Mouse (Mus musculus) inflammation-experienced regulatory T-cells, adult 6 months (primary cell): Measurements from ENCODE around the gene Egfem1. TPM values are rescaled to one million over a fixed set of nuclear protein-coding genes. Genes with fewer than 3 reads are reported as not detected.

Source experiments
- ATAC-seq: one replicate; pipeline ENCODE4 v1.8.0; 2017
- polyA plus RNA-seq, 3 experiments: library from polyadenylated mRNA; unstranded; fragments of 100-300 nt; shearing (Covaris generic); gene quantifications; one replicate each; pipeline ENCODE4 v1.2.1; 2017

Egfem1 gene
- polyA plus RNA-seq, 3 experiments from 2014 or later, result not detected

DNA sequence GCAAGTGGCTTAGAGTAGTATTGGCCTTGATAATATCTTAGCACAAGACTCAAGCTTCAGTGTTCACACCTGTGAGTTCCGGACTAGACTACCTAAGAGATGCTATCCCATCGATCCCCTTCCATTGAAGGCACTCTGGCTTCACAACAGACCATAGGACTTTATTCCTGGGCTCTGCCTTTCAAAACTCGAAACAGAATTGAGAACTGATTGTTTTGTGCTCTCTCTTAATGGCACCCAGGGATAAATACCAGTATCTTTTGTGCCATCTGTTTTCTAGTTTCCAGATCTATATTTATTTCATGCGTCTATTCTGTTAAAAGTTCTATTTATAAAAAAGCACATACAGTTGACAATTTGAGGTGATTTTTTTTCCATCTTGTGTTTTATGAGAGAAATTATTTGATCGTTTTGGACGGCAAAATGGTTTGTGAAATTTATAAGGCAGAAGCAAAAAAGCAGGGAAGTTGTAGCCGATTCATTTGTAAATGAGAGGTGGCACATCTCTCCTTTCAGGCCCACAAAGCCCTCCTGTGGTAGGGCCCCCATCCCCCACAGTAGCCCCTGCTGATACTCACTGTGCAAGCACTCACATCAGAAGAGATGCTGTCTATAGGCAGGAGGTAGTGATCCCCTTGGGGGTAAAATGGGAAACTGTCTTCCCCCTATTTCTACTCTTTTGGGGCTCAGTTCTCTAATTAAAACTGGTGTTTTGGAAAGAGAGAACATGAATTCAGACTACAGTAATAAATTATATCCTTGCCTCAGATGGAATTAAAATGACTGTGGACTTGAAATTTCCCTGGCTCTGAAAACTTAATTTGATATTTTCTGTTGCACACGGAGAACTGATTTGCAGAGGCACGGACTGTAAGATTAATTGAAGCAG lies 53.6 kb downstream of the Egfem1 start:
- no peak for ATAC-seq

DNA sequence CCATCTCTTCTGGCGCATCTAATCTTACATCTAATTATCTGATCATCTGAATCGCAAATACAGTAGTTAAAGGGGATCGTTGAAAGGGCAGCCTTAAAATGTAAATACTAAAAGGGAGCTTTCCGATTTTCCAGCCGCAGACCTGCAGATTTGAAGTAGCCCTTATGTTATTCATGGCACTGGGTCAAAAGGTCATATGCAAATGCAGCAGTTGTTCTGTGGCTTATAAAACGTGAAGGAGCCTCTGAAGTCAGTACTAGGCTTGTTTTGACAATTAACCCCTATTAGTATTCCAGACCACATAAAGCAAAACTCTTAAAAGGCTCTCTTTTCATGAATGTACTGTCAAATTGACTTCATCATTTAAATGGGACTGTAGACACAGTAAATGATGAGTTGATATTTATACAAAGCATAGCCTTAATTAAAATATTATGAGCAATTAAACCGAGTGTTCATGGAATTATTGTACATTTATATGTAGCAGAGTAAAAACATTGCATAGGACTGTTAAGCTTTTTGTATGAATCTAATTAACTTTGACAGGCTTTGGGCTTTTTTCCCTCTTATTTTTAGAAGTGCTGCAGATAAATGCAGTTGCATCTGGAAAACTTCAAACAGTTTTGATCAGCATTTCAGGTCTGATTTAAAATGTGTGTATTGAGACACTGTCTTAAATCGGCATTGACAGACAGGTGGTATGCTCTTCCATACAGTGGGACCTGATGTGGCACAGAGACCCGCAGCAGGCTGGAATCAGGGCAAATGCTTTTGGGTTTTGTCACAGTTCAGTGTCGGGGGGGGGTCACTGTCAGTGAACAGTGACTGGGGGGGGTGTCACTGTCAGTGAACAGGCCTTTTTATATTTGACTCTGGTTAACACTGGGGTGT lies 54.5 kb downstream of the Egfem1 start:
- ATAC-seq, result no peak

DNA sequence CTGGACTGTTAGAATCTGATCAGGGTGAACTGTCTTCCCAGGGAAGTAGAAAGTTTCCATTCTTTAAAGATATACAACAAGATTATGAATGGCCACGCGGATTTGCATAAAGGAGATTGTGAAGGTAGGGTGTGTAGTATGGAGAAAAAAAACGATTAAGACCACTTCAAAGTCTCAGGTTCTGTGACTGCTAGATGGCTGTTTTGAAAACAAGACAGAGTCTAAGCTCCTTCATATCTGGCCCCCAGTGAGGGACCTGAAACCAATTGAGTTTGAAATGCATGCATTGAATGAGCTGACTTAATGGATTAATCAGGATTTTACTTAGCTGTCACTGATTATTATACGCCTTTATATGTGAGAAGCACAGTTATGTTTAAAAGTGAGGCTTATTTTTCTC lies 86.6 kb downstream of the Egfem1 start:
- no peak for ATAC-seq

DNA sequence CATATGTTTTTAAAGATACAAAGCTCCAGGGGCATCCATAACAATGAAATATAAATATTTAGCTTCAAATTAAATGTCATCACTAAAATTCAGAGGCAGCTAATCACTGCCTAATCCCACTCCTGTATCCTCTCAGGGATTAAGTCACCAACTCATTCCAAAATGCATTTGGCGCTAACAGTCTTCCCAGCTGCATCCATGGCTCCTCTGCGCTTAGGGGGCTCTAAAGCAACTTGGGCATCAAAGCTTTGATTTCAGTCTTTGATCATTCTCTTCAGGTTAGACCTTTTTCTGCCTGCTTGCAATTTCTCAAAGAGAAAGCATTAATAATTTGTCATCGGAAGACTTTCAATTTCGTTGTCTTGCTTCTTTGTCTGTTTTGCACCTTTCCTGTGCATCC lies 87.2 kb downstream of the Egfem1 start:
- no peak for ATAC-seq

DNA sequence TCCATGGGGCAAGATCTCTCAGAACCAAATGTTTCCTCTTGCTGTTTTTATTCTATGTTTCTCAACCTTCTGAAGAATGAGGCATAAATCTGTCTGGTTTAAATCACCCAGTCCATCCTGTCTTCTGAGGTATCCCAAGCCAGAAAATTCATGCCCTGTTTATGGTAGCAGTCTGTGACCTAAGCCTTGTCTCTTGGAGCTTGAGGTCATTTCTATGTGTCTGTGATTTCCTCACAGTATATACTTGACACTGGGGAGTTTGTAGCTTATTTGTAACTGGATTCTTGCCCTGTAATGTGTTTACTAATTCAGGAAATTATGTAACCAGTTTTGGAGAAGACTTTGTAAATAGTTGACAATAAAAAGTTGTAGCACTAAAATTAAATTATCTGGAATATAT lies 95.2 kb downstream of the Egfem1 start:
- ATAC-seq, result no peak

DNA sequence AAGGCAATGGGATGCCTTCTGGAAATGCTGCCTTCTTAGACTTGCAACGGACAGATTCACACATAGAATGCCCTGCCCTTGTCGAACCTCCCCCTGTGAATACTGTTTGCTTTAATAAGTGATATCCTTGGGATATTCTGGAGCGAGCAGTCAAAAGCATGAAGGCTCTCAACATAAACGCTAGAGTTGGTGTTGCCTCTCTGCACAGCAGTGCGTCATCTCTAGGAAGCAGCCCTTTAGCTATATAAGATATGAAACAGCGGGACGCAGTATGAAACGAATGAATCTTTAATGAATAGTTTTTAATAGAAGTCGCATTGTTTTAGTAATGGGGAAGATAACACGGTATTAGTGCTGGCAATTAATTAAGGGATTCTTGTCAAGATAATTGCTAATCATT lies 101.2 kb downstream of the Egfem1 start:
- ATAC-seq, result no peak

DNA sequence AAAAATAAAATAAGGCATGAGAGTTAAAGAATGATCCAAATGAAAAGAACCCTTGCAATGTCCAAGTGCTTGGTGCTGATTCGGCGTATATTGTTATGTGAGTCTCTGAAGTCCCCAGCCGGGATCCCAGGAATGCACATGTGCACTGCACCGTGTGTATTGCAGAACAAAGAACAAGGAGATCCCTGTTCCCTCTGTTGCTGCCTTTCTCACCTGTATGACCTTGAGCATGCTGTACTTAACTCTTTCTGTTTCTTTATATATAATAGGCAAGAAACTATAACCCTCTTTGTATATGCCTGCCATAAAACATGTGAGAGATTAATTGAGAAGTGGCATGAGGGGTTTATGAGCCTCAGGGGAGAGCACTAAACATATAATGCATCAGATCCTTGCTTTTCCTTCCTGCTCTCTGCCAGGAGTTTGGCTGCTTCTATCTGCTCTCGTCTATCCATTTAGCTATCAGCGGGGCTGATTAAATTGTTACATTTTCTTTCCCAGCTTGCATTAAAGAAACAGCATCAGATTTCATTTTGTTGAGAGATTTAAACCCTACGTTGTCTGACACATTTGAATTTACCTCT lies 101.9 kb downstream of the Egfem1 start:
- no peak for ATAC-seq

DNA sequence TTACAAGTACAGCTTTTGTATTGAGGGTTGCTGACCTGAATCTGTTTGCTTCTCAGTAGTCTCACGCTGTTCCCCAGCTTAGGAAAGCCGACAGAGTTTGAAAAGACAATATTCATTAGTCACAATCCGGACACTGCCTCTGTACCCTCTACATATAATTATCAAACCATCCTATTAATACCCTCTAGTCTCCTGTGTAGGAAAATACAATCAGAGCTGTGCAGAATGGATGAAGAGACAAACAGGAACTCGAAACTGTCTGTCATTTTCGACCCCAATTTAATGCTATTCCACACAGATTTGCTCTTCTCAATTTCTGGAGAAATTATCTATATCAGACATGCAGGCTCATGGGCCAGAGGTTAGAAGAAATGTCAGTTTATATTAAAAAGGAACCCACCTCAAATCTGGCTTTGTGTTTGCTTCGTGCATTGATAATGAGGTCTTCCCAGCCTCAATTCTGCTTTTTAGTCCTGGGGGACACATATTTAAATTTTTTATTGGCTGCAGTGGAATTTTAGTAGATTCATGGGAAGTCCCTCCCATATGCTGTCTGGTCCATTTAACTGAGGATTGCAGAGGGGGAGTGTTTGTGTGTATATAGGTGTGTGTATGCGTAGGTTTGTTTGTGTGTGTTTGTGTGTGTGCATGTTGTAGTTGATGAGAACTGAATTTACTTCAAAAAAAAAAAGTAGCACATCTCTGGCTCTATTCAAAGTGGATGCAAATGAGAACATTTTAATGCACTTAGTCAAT lies 102.8 kb downstream of the Egfem1 start:
- no peak for ATAC-seq

DNA sequence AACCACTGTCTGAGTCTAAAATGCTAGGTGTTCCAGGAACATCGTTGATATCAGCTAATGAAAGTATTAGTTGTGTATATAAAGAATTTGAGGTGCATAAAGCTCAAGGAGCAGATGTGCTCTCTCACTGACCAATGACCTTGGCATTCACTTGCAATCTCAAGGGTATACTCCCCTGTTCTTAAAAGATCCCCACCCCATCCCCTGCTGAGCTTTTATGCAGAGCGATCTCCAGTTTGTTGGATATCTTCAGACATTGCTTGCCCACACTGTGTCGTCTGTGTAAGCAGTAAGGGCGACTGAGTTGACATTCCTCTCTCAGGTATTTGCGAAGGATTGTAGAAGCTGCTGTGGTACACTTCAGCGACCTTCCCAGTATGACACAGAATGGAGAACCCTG lies 108.4 kb downstream of the Egfem1 start:
- ATAC-seq, result no peak

DNA sequence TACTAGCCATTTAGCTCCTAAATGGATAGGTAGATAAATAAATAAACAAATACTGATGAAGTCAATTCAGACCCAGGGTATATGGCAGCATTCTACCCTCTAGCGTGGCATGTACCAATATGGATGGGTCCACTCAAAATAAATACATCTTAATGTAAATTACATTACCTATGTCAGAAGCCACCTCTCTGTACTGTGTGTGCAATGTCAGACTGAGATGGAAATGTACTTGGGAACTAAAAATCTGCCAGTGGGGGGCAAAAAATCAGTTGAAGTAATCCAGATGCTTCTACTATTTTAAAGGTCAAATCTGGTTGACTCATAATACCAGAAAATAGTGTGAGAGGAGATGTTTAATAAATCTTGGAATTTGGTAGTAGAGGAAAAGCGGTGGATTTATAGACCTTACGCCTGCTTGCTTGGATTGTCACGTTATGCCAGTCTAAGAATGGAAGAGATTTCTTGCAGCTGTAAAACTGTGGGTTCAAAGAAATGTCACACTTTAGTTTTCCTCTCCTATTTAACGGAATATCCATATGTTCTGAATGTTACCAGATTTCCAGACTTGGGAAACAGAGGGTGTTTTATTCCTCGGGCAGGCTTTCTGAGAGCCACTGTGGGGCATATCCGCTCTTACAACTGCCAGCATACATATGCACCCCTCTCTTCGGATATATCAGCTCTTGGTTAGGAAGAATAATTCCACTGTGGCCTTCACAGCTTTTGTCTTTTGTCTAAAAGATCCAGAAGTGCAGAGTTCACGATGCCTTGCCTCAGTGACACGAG lies 116.1 kb downstream of the Egfem1 start:
- no peak for ATAC-seq

DNA sequence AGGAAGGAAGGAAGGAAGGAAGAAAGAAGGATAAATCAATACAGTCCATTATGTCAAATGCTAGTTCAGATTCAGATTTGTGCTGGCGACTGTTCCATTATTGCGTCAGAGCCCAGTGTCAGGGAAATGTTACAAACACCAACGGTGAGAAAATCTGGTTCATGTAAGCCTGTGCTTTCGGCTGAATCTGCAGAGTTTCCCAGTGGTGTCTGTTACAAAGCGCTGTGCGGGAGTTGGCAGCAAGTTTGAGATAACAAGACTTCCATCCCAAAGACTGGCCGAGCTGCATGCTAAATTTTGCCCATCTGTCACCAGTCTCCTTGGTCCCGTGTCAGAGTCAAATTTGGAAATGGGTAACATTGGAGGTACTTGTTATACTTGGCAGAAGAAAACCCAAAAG lies 118.8 kb downstream of the Egfem1 start:
- ATAC-seq, result no peak

DNA sequence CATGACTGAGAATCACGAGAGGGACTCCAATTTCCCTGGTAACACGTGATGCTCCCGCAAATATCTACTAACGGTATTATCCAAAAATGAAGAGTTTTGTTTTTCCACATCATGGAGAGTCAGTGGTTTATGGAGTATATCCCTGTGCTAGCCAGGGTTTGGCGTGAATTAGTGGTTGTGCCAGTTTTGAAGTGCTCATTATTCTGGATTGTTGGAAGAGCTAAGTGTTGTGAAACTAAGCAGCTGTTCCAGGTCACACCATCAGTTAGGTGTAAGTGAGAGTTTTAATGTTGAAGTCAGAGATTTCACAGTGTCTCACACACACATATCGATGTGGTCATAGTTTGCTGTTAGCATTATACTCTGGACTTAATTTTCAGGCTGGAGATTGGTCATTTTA lies 120.7 kb downstream of the Egfem1 start:
- ATAC-seq, result no peak

DNA sequence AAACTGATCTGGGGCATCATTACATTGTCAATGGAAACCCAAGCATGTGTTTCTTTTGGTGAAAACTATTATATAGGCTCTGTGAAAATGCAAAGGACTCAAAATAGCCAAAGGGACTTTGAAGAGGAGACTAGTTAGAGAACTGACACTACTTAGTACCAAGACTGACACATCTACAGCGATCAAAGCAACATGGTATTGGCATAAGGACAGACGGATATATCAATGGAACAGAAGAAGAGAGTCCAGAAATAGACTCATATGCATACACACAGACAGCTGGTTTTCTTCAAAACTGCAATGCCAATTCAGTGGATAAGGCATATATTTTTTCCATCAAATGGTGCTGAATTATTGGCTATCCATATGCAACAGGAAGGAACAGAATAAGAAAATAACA lies 140.6 kb downstream of the Egfem1 start:
- ATAC-seq, result no peak

DNA sequence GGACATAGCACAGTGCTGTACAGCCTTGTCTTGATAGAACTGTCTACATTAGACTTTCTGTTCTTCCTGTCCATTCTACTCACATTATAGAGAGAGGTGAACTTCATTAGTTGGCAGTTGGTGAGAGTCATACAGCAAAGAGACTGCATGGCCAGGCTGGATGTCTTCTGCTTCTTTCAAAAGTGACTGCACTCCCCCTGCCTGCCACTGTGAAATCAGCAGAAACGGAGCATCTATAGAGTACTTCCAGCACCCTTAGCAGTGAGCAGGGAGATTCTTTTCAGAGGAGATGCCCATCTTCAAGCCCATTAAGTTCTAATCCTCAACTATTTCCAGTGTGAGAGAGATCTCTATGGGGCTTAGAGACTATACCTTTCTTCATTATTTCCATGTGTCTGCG lies 147.9 kb downstream of the Egfem1 start:
- ATAC-seq, result no peak

DNA sequence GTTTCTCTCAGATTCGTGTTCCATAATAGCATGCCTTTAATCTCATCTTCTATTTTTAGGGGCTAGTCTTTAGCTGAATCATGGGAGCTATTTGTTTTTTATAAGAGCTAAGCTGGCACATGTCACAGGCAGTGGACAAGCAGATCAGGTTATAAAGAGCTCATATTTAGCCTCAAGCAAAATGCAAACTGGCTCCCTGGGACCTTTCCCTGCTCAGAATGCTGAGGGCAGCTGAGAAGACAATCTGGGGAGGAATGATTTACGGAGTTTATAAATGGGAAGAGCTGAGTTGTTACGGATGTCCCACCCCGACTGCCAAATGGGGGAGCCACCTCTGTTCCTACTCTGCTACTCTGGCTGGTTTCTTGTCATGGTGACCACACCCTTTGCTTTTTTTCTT lies 153.7 kb downstream of the Egfem1 start:
- no peak for ATAC-seq

DNA sequence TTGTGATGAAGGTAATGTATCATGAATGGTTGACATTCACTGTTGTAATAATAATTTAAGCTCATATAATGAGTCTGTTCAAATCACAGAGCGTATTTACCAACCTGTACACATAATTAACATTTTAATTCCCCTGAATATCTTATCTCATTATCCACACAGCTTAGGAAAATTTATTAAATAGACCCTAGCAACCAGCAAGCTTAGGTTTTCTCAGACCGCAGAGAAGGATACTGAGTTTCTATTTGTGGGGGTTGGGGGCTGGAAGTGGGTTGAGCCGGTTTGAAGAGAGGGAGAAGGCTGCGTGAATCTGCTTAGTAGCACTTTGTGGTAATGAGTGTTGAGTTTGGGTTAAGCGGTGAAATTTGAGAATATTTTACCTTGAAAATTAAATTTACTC lies 154.7 kb downstream of the Egfem1 start:
- ATAC-seq, result no peak

DNA sequence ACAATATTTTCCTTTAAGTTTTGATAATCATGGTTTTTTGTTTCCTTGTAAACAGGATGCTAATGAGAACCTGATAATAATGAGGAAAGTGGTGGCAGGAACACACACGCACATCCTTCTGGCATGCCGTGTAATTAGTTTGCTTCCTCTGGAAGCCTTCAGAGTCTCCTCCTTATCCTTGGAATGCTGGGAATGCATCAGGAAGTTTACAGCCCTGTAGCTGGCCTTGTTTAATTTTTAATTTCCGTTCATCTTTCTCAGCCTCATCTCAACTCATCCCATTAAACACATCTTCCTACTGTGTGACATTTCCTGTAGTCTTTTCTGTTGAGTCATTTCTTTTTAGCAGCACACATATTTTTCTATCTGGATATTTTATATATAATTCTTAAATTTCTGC lies 161.8 kb downstream of the Egfem1 start:
- ATAC-seq, result no peak

DNA sequence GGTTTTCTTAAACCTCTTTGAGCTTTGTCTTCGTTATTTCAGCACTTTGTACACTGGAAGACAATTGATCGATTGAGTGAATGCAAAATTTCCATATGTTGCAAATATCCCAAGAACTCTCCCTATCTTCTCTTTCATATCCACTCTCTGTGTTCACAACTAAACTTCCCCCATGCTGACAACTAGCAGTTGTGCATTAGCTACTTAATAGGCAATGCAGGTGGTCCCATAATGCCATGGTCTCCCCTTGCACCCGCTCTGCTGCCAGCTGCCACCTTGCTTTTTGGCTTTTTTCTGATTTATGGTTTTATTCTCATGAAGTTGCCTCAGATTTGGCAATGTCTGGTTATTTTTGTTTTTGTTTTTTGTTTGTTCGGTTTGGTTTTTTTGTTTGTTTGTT lies 209.8 kb downstream of the Egfem1 start:
- ATAC-seq, result no peak

DNA sequence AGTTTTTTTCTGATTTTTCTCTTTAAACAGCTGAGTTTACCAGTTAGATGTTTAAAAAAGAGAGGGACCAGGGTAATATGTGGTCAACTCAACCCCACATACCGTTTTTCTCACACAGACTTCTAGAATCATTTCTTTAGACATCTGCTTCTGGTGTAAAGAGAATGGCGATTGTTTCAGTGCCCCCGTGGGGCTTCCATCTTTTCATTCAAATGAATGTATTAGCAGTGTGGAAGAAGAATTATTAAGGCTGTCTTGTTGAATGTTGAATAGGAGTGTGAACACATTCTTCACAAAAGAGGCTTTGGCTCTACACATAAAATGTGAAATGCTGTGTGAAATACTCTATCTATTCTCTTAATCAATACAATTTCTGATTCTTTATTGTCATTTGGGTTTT lies 210.4 kb downstream of the Egfem1 start:
- no peak for ATAC-seq

DNA sequence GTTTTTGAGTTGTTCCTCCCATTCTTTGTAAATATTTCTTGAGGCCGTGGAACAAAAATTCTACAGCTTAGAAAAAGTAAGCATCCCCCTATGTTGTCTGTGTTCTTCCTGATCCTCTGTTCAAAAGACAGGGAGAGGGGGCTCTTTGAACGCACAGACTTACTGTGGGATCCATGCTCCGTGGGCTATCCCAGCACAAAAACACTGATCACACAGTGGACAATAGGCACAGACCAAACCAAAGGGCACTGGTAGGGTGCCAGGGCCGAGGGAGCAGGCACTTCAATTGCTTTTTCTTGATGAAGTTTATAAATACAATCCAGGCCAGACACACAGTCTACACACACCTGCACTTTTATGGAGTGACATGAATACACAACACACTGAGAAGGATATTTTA lies 211.4 kb downstream of the Egfem1 start:
- ATAC-seq, result no peak

DNA sequence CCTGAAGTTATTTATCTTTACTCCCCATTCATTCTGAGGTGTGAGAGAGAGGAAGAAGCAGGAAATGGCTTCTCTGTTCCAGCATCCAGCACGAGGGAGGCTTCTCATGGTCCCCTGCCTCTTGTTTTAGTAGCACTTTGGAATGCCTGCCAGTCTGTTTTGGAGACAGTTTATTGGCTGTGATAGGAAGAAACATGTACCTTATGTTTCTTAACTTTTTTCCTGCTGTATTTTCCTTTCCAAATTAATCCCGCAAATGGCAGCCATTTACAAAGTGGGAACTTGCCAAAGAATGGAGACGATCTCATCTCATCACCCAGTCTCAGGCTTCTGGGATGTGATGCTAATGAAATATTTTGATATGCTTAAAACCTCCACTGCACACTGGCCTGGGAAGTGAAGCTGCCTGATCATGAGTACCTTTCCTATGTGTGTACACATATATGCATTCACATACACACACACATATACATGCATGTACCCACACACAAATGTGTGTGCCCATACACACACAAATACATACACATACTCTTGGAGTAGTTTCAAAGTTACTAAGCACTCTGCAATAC lies 260.5 kb downstream of the Egfem1 start:
- ATAC-seq, result no peak

DNA sequence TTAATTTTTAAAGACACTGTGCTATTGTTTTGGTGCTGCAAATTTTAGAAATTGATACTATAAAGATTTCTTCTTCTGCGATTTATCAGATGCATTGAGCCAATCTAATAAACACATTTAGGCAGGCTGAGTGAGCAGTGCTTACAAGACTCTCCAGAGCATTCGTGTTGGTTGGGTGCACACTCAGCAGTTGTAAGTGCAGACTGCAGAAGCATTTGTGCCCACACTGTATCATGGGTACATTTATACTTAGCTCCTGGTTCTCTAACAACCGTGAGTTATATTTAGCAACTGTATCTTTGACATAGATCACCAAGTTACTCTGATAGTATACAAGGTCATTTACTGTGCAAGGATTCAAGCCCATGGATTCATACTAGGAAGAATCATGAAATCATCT lies 264.0 kb downstream of the Egfem1 start:
- ATAC-seq, result no peak
